ENCODE assay signal across 8 mouse cellular contexts in genomic region chr6:148946881-148947405, GRCm38 (mm10). TPM values are rescaled to one million over a fixed set of nuclear protein-coding genes. Genes with fewer than 3 reads are reported as not detected.
DNase-seq lines count a peak whose midpoint lies in the region; TF ChIP-seq lines count a peak whose summit lies in the region.

No protein-coding gene starts in this region.

- no peaks in the 10 kb centered on the region for H3K4me1 ChIP-seq in heart, adult 2 months (ENCODE audit: control insufficient read depth, insufficient read depth, low read length)
- peaks cover 3 to 4% of the 10 kb centered on the region in 2 experiments; a peak in 3 of 4 replicates for H3K4me1 ChIP-seq in ES-E14 (ENCODE audit: control insufficient read depth in 2 of 2, insufficient read depth in 2 of 2, low read length in 2 of 2, poor library complexity in 1 of 2)

- intact Hi-C loops in heart, adult 2 months (cut with DNase I) = loop anchor here (2.0 to 10.0 kb wide), 6 partner anchors 50 to 368 kb away; partner anchors contain the start of genes Amn1, Caprin2, Dennd5b and Ipo8
- intact Hi-C loops in heart, postnatal 14 days (cut with DNase I) = loop anchor here (5.0 kb wide), 1 partner anchor 155 kb away; the partner anchor contains the start of gene Dennd5b
- intact Hi-C loops in gastrocnemius, postnatal 36 days (cut with DNase I) = loop anchor here (2.0 to 10.0 kb wide), 2 partner anchors 154 to 358 kb away; partner anchors contain the start of genes Dennd5b and Resf1

- in situ Hi-C loops in ES-E14 (cut with MboI; ENCODE audit: low sequenced_read_pairs in 2 of 2, unreplicated experiment in 2 of 2) = no loop called here

- H3K36me3 ChIP-seq in heart, adult 2 months (ENCODE audit: control insufficient read depth, insufficient read depth, low read length) = no peaks in the 10 kb centered on the region
- peaks cover 17% of the 10 kb centered on the region for H3K36me3 ChIP-seq in ES-E14 (ENCODE audit: control insufficient read depth, insufficient read depth, low read length, poor library complexity, severe bottlenecking)

- TF ChIP-seq EP300 in heart, adult 2 months (IDR thresholded peaks at IDR 0.05; ENCODE audit: insufficient read depth, low read depth, low read length) = no peak

- H3K9me3 ChIP-seq in ES-E14 (ENCODE audit: control insufficient read depth, insufficient read depth, low read depth, low read length) = no peaks in the 10 kb centered on the region

- no peak for TF ChIP-seq POLR2A in heart, adult 2 months (IDR thresholded peaks at IDR 0.05; ENCODE audit: insufficient read depth, low read depth, low read length)

- 36% methylated on average over 11 of the region's 11 CpGs for WGBS in heart, adult 2 months

- peak overlapping the region; percentile 69 for H3K27ac ChIP-seq in heart, adult 2 months
- H3K27ac ChIP-seq in ES-E14 (ENCODE audit: insufficient read depth, low read depth, low read length, poor library complexity, severe bottlenecking) = peak overlapping the region; percentile 64

- H3K9ac ChIP-seq in heart, adult 2 months (ENCODE audit: low read depth, low read length) = no peak overlapping the region
- H3K9ac ChIP-seq in ES-E14 (ENCODE audit: insufficient read depth, low read depth, low read length, poor library complexity, severe bottlenecking) = peak overlapping the region; percentile 56

- no peak for DNase-seq in heart, adult 2 months
- no peak for DNase-seq in heart, postnatal 14 days
- DNase-seq in ES-E14 (ENCODE audit: low read depth, low spot score) = no peak
- DNase-seq in forelimb bud, embryonic 11.5 days (ENCODE audit: low read depth, low spot score) = peak; percentile 9
- DNase-seq in lung, postnatal 10 days = peak; percentile 14
- DNase-seq in layer of hippocampus, postnatal 14 days (ENCODE audit: low spot score in 2 of 2) = no peak
- DNase-seq in urinary bladder, adult 2 months (ENCODE audit: low spot score) = no peak
- DNase-seq in gastrocnemius, postnatal 36 days = no peak

- no peak for TF ChIP-seq CTCF in heart, adult 2 months (IDR thresholded peaks at IDR 0.05)

- H3K4me3 ChIP-seq in heart, adult 2 months = peak overlapping the region; percentile 86
- H3K4me3 ChIP-seq in ES-E14 (ENCODE audit: insufficient read depth in 1 of 2, low read depth in 1 of 2, low read length in 2 of 2, poor library complexity in 1 of 2, severe bottlenecking in 1 of 2) = peak overlapping the region; percentile 42 to 62

- no peaks in the 10 kb centered on the region for H3K27me3 ChIP-seq in heart, adult 2 months (ENCODE audit: control insufficient read depth, insufficient read depth, low read length)

- H3K79me2 ChIP-seq in heart, adult 2 months (replicated peaks; ENCODE audit: control insufficient read depth, insufficient read depth, low read length) = no peaks in the 10 kb centered on the region

TF ChIP-seq in ES-E14, 5 proteins besides CTCF, POLR2A, EP300 and RAD21:
- TF ChIP-seq CHD2 (IDR thresholded peaks at IDR 0.05; ENCODE audit: low read depth, low read length) = no peak
- TF ChIP-seq HCFC1 (IDR thresholded peaks at IDR 0.05; ENCODE audit: borderline replicate concordance, insufficient read depth, low read length) = no peak
- TF ChIP-seq ZNF384 (IDR thresholded peaks at IDR 0.05; ENCODE audit: low read depth, low read length) = no peak
- no peak for TF ChIP-seq MAFK (IDR thresholded peaks at IDR 0.05; ENCODE audit: insufficient read depth, low read depth, low read length)
- TF ChIP-seq ZC3H11A (IDR thresholded peaks at IDR 0.05; ENCODE audit: borderline replicate concordance, low read depth, low read length) = no peak

RNA-seq across cellular contexts. Expression of gene Sinhcaf, which starts 0.7 kb away (rescaled TPM):
- 1 to 10 TPM; 2.7 to 5.0 TPM for total RNA-seq in heart, adult 2 months (2021)
- 1.3 and 2.1 TPM in 2 replicates for polyA plus RNA-seq in heart, adult 2 months (2012; rRNA removed)
- total RNA-seq in heart, postnatal 14 days (2021) = 1 to 10 TPM; 6.4 to 6.9 TPM
- total RNA-seq in ES-E14 (2012; rRNA removed) = 193 and 205 TPM in 2 replicates
- 1 to 10 TPM; 5.9 to 9.6 TPM for total RNA-seq in layer of hippocampus, postnatal 14 days (2021)
- 17.8 and 20.9 TPM in 2 replicates for polyA plus RNA-seq in urinary bladder, adult 2 months (2012; rRNA removed)
- total RNA-seq in gastrocnemius, postnatal 36 days (2021) = 1 to 10 TPM in 1 of 2 experiments, under 1 TPM in 1; 0.54 to 1.3 TPM

RNA-seq across cellular contexts. Expression of gene Caprin2, which starts 50.9 kb away (rescaled TPM):
- total RNA-seq in heart, adult 2 months (2021) = 1 to 10 TPM; 4.1 to 4.2 TPM
- 4.0 and 7.4 TPM in 2 replicates for polyA plus RNA-seq in heart, adult 2 months (2012; rRNA removed)
- total RNA-seq in heart, postnatal 14 days (2021) = 1 to 10 TPM; 5.7 to 6.5 TPM
- 24.8 and 25.7 TPM in 2 replicates for total RNA-seq in ES-E14 (2012; rRNA removed)
- 10 to 100 TPM in 1 of 2 experiments, 1 to 10 TPM in 1; 7.7 to 11.2 TPM for total RNA-seq in layer of hippocampus, postnatal 14 days (2021)
- 16.5 and 19.3 TPM in 2 replicates for polyA plus RNA-seq in urinary bladder, adult 2 months (2012; rRNA removed)
- total RNA-seq in gastrocnemius, postnatal 36 days (2021) = 1 to 10 TPM; 3.3 to 5.0 TPM

Comparison
In these comparisons a context has a peak if more than half of its experiments do, and no peak if none do; other contexts are left out.
1. DNase-seq: peak in forelimb bud, embryonic 11.5 days (single experiment) and lung, postnatal 10 days (single experiment); none in heart, adult 2 months (0 of 2), heart, postnatal 14 days (0 of 2), ES-E14 (single experiment), layer of hippocampus, postnatal 14 days (0 of 2), urinary bladder, adult 2 months (single experiment) and gastrocnemius, postnatal 36 days (0 of 2).
2. RNA of gene Sinhcaf, which starts 0.7 kb away (total RNA-seq): 193 to 205 TPM in ES-E14; 5.9 to 9.6 TPM in layer of hippocampus, postnatal 14 days, 6.4 to 6.9 TPM in heart, postnatal 14 days, 2.7 to 5.0 TPM in heart, adult 2 months and 0.54 to 1.3 TPM in gastrocnemius, postnatal 36 days; every median in the first group is over 10 times any median in the second.